Mouse (Mus musculus): ENCODE measurements around the gene Atg9b.

Atg9b gene

GRCm38 (mm10) chr5:24379501-24379900 is 12.4 kb downstream of the Atg9b start:
- DNase-seq = no peak

GRCm38 (mm10) chr5:24378700-24379099 is 13.2 kb downstream of the Atg9b start:
- DNase-seq = no peak

- DNase-seq = no peak
Measured at GRCm38 (mm10) chr5:24374666-24375328, 17.1 kb downstream of the Atg9b start.

GRCm38 (mm10) chr5:24374216-24374615 is 17.7 kb downstream of the Atg9b start:
- DNase-seq = no peak

GRCm38 (mm10) chr5:24373807-24374206 is 18.1 kb downstream of the Atg9b start:
- no peak for DNase-seq

GRCm38 (mm10) chr5:24369767-24370166 is 22.2 kb downstream of the Atg9b start:
- no peak for DNase-seq

GRCm38 (mm10) chr5:24366426-24366825 is 25.5 kb downstream of the Atg9b start:
- DNase-seq = no peak

- DNase-seq = no peak
Measured at GRCm38 (mm10) chr5:24365528-24365927, 26.4 kb downstream of the Atg9b start.

GRCm38 (mm10) chr5:24364963-24365362 is 27.0 kb downstream of the Atg9b start:
- DNase-seq = no peak

- no peak for DNase-seq
Measured at GRCm38 (mm10) chr5:24364508-24364907, 27.4 kb downstream of the Atg9b start, which contains the start of gene Nos3. Gene Nos3, plus strand, starts transcription at chr5:24364810.

GRCm38 (mm10) chr5:24364061-24364460 is 27.9 kb downstream of the Atg9b start:
- no peak for DNase-seq

- no peak for DNase-seq
Measured at GRCm38 (mm10) chr5:24363467-24363866, 28.5 kb downstream of the Atg9b start.

GRCm38 (mm10) chr5:24360792-24361454 is 31.0 kb downstream of the Atg9b start:
- peak; percentile 82 for DNase-seq

- DNase-seq = peak; percentile 48
Measured at GRCm38 (mm10) chr5:24357461-24357860, 34.5 kb downstream of the Atg9b start.

- no peak for DNase-seq
Measured at GRCm38 (mm10) chr5:24356764-24357163, 35.2 kb downstream of the Atg9b start.

GRCm38 (mm10) chr5:24353327-24353726 is 38.6 kb downstream of the Atg9b start:
- no peak for DNase-seq

- DNase-seq = no peak
Measured at GRCm38 (mm10) chr5:24352251-24352859, 39.6 kb downstream of the Atg9b start.

GRCm38 (mm10) chr5:24351701-24352171 is 40.2 kb downstream of the Atg9b start:
- peak; percentile 91 for DNase-seq

- DNase-seq = no peak
Measured at GRCm38 (mm10) chr5:24351278-24351677, 40.7 kb downstream of the Atg9b start, which contains the start of gene Kcnh2. Gene Kcnh2, minus strand, starts transcription at chr5:24351604.

GRCm38 (mm10) chr5:24350531-24351250 is 41.3 kb downstream of the Atg9b start:
- DNase-seq = peak; percentile 38

- no peak for DNase-seq
Measured at GRCm38 (mm10) chr5:24350073-24350472, 41.9 kb downstream of the Atg9b start.

GRCm38 (mm10) chr5:24348546-24348945 is 43.4 kb downstream of the Atg9b start:
- DNase-seq = no peak

GRCm38 (mm10) chr5:24348128-24348527 is 43.8 kb downstream of the Atg9b start:
- peak; percentile 63 for DNase-seq

All from right cerebral cortex, postnatal 4 days (tissue).